Mouse (Mus musculus) heart, postnatal 0 days (tissue): Measurements from ENCODE around the gene A4gnt. TPM values are rescaled to one million over a fixed set of nuclear protein-coding genes. Genes with fewer than 3 reads are reported as not detected.
A peak's percentile ranks its signal among the peaks of the same experiment; 100 is the strongest.

ENCODE experiments used
- ATAC-seq: fragments of 200-750 bp; cut with Nextera tagmentation; 2 replicates; pipeline ENCODE4 v1.8.0; 2017; ENCODE audit warnings: low read depth, moderate number of reproducible peaks, moderate library complexity; ENCODE audit not compliant: insufficient read depth
- DNase-seq: peaks from one replicate; pipeline ENCODE4 v3.0.0-alpha.2; 2016; ENCODE audit warnings: low spot score
- H3K27ac ChIP-seq: fragments of 300-500 bp; sonication (generic); 2 replicates; pipeline ENCODE4 v1.5.1; 2014; ENCODE audit warnings: low read depth, mild to moderate bottlenecking
- H3K27me3 ChIP-seq: fragments of 300-500 bp; sonication (generic); 2 replicates; pipeline ENCODE4 v1.6.1; 2014; ENCODE audit warnings: low read length, mixed read lengths; ENCODE audit not compliant: control insufficient read depth, insufficient read depth
- H3K36me3 ChIP-seq: fragments of 300-500 bp; sonication (generic); replicated peaks from 2 replicates; pipeline ENCODE4 v1.6.1; 2014; ENCODE audit warnings: low read length, mixed read lengths; ENCODE audit not compliant: control insufficient read depth, insufficient read depth
- H3K4me1 ChIP-seq: fragments of 300-500 bp; sonication (generic); 2 replicates; pipeline ENCODE4 v1.6.1; 2014; ENCODE audit warnings: antibody characterized with exemption; ENCODE audit not compliant: control insufficient read depth, insufficient read depth
- H3K4me2 ChIP-seq: fragments of 300-500 bp; sonication (generic); 2 replicates; pipeline ENCODE4 v1.6.1; 2014; ENCODE audit warnings: low read depth, mild to moderate bottlenecking, low read length, moderate library complexity
- H3K4me3 ChIP-seq: fragments of 300-500 bp; sonication (generic); 2 replicates; pipeline ENCODE4 v1.5.1; 2014; ENCODE audit warnings: low read depth, low read length
- H3K9ac ChIP-seq: fragments of 300-500 bp; sonication (generic); replicated peaks from 2 replicates; pipeline ENCODE4 v1.6.1; 2014; ENCODE audit warnings: low read depth, low read length, mixed read lengths
- H3K9me3 ChIP-seq: fragments of 300-500 bp; sonication (generic); replicated peaks from 2 replicates; pipeline ENCODE4 v1.6.1; 2016; ENCODE audit warnings: low read length; ENCODE audit not compliant: control insufficient read depth
- CTCF ChIP-seq: IDR thresholded peaks from 2 replicates; pipeline ENCODE4 v1.5.1; 2016; ENCODE audit warnings: antibody characterized with exemption, control low read depth, low read depth
- EP300 ChIP-seq: IDR thresholded peaks from 2 replicates; pipeline ENCODE4 v1.6.1; 2016; ENCODE audit warnings: antibody characterized with exemption, low read depth
- WGBS: fragments of 180-500 bp; shearing (Covaris S2); extraction: QIAGEN DNeasy Blood & Tissue Kit; methylation state at CpG from one replicate; pipeline ENCODE4 v1.1.7; 2014; 5-methylcytosine and 5-hydroxymethylcytosine counted together
- polyA plus RNA-seq: library from polyadenylated mRNA; unstranded; fragments of >200 nt; fragmentation: Nextera tagmentation; extraction: Ambion mirVana; gene quantifications from 2 replicates; pipeline ENCODE4 v1.2.1, GENCODE M21; 2015
- total RNA-seq: library from RNA; depleted of rRNA; stranded (reverse); fragments of >200 nt; gene quantifications from 2 replicates; pipeline ENCODE4 v1.2.3, GENCODE M21; 2014; ENCODE audit warnings: low replicate concordance

The A4gnt gene
- total and polyA plus RNA-seq, 2 experiments from 2014 or later: not detected

DNA sequence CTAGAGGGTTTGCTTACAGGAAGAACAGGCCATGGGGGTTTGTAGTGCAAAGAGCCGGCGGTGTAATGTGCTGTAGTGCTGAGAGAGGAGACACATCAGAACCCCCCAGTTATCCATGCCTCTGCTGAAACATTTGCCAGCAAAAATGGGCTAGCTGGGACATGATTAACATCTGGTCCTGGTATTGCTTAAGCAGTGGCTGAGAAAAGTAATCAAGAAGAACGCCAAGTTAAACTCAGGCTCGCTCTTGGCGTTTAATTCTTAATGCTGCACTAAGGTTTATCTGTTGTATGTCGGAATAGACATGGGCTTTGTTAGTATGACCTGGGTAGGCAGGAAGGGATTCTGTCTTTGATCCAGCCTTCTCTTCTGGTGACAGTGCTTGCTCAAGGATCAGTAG is 33.8 kb downstream of the A4gnt start:
- H3K9me3 ChIP-seq: no peaks in the 10 kb centered on the region
- no peak overlapping the region for H3K9ac ChIP-seq
- ATAC-seq (no peak), DNase-seq (no peak)
- H3K27ac ChIP-seq: no peak overlapping the region
- no peak overlapping the region for H3K4me3 ChIP-seq
- no peak overlapping the region for H3K4me2 ChIP-seq
- peaks cover 66% of the 10 kb centered on the region for H3K36me3 ChIP-seq
- no peak for TF ChIP-seq CTCF
- TF ChIP-seq EP300: no peak
- no peaks in the 10 kb centered on the region for H3K27me3 ChIP-seq
- WGBS: 93% methylated on average over 6 of the region's 6 CpGs
- H3K4me1 ChIP-seq: no peaks in the 10 kb centered on the region

- no peaks in the 10 kb centered on the region for H3K9me3 ChIP-seq
- H3K9ac ChIP-seq: no peak overlapping the region
- H3K27ac ChIP-seq: no peak overlapping the region
- H3K36me3 ChIP-seq: peaks cover 46% of the 10 kb centered on the region
- H3K4me2 ChIP-seq: no peak overlapping the region
- no peaks in the 10 kb centered on the region for H3K27me3 ChIP-seq
- no peak for DNase-seq
- WGBS: 58% methylated on average over 10 of the region's 10 CpGs
- no peaks in the 10 kb centered on the region for H3K4me1 ChIP-seq
- no peak overlapping the region for H3K4me3 ChIP-seq
- no peak for TF ChIP-seq EP300
- no peak for TF ChIP-seq CTCF
- no peak for ATAC-seq
These were observed 48.5 kb downstream of the A4gnt start for GRCm38 (mm10) chr9:99660756-99661155.

DNA sequence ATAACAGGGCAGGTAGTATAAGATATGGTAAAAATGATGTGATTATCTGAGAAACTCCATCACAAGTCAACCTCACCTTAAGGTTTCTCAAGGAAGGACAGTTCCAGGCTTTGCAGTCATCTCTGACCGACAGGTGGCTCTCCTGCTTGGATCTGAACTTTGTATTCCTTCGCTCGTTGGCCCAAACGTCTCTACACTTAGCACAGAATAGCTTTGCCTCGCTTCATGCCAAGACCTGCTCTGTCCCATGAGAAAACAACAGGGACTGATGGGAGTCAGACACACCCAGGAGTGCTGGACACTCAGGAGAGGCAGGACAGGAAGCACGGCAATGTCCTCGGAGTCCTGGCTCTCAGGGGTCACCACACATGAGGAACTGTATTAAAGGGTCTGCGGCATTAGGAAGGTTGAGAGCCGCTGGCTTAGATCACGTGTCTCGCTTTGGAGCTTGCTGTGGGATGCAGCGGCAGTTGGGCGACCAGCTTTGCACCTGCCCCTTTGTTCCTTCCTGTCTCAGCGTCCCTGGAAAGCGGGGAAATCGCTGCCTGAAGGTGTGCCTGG is 49.4 kb downstream of the A4gnt start:
- no peaks in the 10 kb centered on the region for H3K4me1 ChIP-seq
- no peak for ATAC-seq
- H3K36me3 ChIP-seq: peaks cover 46% of the 10 kb centered on the region
- H3K27ac ChIP-seq: no peak overlapping the region
- 69% methylated on average over 16 of the region's 16 CpGs for WGBS
- H3K9ac ChIP-seq: no peak overlapping the region
- H3K4me2 ChIP-seq: no peak overlapping the region
- H3K4me3 ChIP-seq: no peak overlapping the region
- no peak for DNase-seq
- H3K27me3 ChIP-seq: no peaks in the 10 kb centered on the region
- TF ChIP-seq CTCF (no peak), EP300 (no peak)
- H3K9me3 ChIP-seq: no peaks in the 10 kb centered on the region

- WGBS: 25% methylated on average over 7 of the region's 7 CpGs
- ATAC-seq: peak; percentile 47; the same call in 1 of the 2 replicates
- no peak overlapping the region for H3K4me3 ChIP-seq
- H3K9ac ChIP-seq: no peak overlapping the region
- peak overlapping the region; percentile 23; the same call in 1 of the 2 replicates for H3K4me2 ChIP-seq
- H3K9me3 ChIP-seq: no peaks in the 10 kb centered on the region
- TF ChIP-seq EP300 (no peak), CTCF (peak; percentile 81)
- H3K36me3 ChIP-seq: peaks cover 48% of the 10 kb centered on the region
- H3K27ac ChIP-seq: no peak overlapping the region
- no peaks in the 10 kb centered on the region for H3K4me1 ChIP-seq
- peak; percentile 43 for DNase-seq
- no peaks in the 10 kb centered on the region for H3K27me3 ChIP-seq
These were observed 50.1 kb downstream of the A4gnt start for GRCm38 (mm10) chr9:99662406-99662805.

- DNase-seq (no peak), ATAC-seq (no peak)
- no peaks in the 10 kb centered on the region for H3K27me3 ChIP-seq
- H3K27ac ChIP-seq: no peak overlapping the region
- H3K4me1 ChIP-seq: no peaks in the 10 kb centered on the region
- H3K9me3 ChIP-seq: no peaks in the 10 kb centered on the region
- H3K36me3 ChIP-seq: peaks cover 49% of the 10 kb centered on the region
- H3K4me2 ChIP-seq: no peak overlapping the region
- H3K9ac ChIP-seq: no peak overlapping the region
- H3K4me3 ChIP-seq: no peak overlapping the region
- WGBS: 86% methylated on average over 10 of the region's 10 CpGs
- TF ChIP-seq EP300 (no peak), CTCF (no peak)
These were observed 50.6 kb downstream of the A4gnt start for GRCm38 (mm10) chr9:99662887-99663286.

DNA sequence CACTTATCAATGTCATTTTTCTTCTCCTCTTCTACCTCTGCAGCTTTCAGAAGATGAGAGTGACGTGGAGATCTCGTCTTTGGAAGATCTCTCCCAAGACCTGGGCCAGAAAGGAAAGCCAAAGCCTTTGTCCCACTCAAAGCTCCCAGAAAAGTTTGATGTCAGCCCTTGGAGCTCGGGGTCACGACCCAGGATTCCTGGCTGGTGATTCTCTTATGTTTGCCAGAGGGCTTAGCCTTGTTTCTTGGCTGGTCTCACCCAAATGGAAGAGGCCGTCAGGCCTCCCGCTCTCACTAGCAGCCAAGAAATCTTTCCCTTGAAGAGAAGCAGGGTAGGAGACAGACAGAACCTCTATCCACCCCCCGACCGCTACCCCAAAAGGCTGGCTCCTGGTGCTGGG is 55.3 kb downstream of the A4gnt start:
- peaks cover 64% of the 10 kb centered on the region for H3K36me3 ChIP-seq
- no peaks in the 10 kb centered on the region for H3K27me3 ChIP-seq
- H3K9me3 ChIP-seq: no peaks in the 10 kb centered on the region
- 84% methylated on average over 8 of the region's 8 CpGs for WGBS
- H3K9ac ChIP-seq: no peak overlapping the region
- DNase-seq (no peak), ATAC-seq (no peak)
- no peaks in the 10 kb centered on the region for H3K4me1 ChIP-seq
- no peak overlapping the region for H3K4me3 ChIP-seq
- no peak overlapping the region for H3K27ac ChIP-seq
- no peak for TF ChIP-seq EP300
- no peak for TF ChIP-seq CTCF
- H3K4me2 ChIP-seq: no peak overlapping the region
